Mouse (Mus musculus) neural tube, embryonic 10.5 days (tissue): ENCODE results near the gene Phlpp2.
"Not testable (repeated sequence)": the region's sequence is repeated elsewhere in the genome, so short reads cannot be mapped to it uniquely, and the experiment has no call there.

Experiments
- DNase-seq: peaks from one replicate; pipeline ENCODE4 v3.0.0-alpha.2; 2017; ENCODE audit warnings: low spot score; ENCODE audit errors: extremely low spot score

Phlpp2 gene

DNA sequence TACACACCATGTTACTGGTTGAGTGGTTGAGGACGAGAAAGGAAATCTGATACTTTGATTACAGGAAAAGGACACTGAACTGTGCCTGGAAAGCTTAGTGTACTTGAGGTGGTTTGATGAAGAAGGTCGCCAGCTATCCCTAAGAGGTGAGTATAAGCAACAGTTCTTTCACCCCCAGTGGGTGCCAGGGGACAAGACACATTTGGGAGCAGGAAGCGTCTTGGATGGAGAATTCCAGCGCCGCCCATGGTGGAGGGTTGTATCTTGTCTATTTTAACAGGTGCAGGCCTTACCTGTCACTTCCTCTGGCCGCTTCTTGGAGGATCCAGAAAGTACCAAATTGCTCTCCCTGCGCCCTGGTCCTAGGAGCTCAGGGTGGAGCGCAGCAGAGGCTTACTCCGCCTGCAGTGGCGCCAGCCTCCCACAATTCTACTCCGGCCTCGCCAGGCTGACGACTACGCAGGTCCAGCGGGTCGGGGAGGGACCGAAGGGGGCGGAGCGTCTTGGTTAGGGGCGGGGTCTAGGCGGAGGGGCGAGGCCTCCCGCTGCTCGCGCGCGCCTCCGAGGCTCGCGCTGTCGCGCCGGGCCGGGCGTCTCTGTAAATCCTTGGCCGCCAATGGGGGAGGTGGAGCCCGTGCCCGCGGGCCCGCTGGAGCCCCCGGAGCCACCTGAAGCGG, at the start of gene Phlpp2:
Gene Phlpp2, plus strand, starts transcription at position 540 of the 677 bp plus-strand sequence.
- DNase-seq = peak; percentile 94

DNA sequence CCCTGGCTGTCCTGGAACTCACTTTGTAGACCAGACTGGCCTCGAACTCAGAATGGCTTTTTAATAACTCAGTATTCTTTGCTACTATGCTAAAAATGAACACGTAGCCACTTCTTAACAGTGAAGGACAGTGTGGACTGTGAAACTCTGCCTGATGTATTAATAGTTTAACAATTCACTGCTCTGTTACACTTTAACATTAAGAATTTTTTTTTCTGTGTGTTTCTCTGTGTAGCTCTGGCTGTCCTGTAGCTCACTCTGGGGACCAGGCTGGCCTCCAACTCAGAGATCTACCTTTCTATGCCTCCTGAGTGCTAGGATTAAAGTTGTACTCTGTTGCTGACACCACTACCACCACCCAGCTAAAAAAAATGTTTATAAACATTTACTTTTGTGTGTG, 44.8 kb upstream of the Phlpp2 start:
- DNase-seq = no peak

DNA sequence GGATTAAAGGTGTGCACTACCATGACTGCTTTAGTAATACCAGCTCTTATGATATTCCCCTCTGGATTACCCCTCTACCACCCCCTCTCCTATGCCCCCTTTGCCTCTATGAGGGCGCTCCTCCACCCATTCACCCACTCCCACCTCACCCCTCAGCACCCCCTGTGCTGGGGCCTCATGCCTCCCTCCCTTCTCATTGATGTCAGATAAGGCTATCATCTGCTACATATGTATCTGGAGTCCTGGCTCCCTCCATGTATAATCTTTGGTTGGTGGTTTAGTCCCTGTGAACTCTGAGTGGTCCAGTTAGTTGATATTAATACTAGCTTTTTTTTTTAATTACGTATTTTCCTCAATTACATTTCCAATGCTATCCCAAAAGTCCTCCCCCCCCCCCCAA, 28.5 kb upstream of the Phlpp2 start:
- no peak for DNase-seq

DNA sequence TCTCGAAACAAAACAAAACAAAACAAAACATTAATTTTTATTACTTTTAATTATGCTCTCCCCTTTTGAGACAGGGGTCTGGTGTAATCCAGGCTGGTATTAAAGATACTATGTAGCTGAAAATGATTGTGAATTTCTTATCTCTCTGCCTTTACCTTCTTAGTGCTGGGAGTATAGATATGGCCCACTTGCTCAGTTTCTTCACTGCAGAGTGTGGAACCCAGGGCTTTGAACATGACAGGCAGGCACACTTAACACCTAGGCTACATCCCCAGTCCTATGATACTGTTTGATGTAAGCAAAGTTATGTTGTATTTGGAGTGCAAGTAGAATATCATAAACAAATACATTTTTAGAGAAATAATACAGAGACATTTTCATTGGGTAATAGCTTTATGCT, 25.9 kb upstream of the Phlpp2 start:
- DNase-seq = no peak

DNA sequence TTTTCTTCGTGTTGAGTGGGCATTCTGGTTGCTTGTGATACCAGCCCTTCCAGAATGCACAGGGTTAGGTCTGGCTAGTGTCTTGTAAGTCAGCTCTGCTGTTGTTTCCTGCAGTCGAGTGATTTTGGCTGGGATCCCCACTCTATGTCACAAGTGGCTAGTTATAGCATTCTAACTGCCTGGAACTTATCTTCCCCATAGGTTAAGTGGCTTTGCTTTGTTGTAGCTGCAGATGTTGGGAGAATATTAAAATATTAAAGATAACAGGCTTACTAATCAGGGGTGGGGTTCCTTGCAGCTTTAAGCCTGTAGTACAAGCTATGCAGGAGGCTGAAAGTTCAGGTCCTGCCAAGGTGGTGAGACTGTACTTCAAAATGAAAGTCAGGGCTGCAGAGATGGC, 20.5 kb upstream of the Phlpp2 start:
- no peak for DNase-seq

DNA sequence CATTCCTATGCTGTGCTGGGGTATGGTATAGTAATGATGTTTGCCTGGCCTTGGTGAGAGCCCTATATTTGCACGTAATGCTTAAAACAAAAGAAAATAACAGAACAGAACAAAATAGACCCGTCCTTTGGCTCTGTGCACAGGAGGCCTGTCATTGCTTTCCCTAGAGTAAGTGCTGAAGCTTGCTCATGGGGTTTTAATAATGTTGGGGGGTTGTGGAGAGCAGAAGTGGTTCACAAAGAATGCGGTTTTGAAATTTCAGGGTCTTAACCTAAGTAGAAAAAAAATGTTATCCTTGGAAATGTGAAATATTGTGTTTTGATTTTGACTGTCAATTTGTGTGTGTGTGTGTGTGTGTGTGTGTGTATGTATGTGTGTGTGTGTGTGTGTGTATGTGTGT, 19.4 kb upstream of the Phlpp2 start:
- no peak for DNase-seq

DNA sequence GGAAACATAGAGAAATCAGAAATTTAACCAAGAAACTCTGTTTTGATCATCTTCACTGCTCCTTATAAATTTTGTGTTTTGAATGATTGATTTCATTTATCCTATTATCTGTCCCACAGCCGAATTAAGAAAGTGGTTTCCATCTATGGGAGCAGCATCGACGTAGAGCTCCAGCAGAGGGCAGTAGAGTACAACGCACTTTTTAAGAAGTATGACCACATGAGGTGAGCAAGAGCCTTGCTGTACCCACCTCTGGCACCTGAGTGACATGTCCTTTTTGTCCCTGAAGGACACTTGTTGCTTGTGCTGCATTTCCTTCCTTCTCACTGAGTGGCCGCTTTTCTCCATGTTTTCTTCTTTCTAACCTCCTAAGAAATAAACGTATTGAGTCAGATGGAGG, 14.9 kb upstream of the Phlpp2 start:
- DNase-seq = peak; percentile 35

DNA sequence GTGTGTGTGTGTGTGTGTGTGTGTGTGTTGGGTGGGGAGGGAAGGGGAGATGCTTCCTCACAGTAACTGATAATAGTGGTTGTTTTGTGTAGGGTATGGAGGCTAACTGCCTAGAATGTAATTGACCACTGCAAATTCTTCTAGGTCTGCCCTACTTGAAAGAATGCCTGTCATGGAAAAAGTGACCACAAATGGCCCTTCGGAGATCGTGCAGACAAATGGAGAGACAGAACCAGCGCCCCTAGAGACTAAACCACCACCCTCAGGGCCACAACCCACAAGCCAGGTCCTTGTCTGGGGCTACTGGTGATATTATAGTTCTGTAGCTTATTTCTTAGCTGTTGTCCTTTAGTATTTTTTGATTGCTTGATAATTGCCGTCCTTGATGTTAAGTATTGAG, 13.8 kb upstream of the Phlpp2 start:
- no peak for DNase-seq

DNA sequence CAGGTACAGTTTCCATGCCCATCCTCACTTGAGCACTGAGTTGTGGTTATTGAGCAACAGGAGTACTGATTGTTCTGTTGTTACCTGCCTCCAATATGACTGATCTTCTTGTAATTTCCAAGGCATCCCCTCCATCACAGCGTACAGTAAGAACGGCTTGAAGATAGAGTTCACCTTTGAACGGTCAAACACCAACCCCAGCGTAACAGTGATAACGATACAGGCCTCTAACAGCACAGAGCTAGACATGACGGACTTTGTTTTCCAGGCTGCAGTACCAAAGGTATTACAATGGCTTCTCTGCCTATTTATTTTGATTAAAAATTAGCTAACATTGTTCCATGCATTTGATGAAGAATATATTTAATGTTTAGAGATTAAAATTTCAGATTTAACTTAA, 12.9 kb upstream of the Phlpp2 start:
- DNase-seq = no peak

DNA sequence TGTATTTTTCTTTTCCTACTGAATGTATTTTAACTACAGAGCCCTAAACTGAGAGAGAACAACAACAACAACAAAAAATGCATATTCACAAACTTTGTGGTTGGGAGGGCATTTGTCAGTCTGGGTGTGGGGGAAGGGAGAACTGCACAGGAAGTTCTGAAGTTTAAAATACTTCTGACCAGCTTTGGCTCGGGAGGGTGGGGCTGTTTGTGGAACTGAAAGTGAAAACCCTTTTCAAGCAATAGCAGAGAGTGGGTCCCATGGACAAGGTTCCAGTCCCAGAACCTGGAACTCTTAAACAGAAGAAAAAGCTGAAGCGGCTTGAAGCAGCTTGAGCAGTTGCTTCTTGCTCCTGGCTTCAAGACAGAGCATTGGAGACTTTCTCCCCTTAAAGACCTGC, 4.9 kb upstream of the Phlpp2 start:
- no peak for DNase-seq

DNA sequence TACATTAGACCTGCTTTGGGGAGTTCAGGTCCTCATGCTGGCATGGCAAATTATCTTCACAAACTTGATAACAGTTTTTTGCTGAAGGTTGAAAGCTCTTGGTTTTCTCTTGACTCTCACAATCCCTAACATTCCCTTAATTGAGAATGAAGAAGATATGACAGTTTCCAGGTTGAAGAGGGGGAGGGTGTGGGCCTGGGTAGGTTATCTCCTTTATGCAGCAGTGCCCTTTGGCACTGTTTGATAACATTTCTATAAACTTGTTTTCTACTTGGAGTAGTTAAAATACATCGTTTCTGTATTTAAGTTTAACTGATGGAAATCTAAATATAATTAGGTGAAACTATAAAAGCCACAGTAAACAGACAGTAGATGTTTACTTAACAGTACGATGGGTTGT, 3.5 kb upstream of the Phlpp2 start:
- DNase-seq = no peak

DNA sequence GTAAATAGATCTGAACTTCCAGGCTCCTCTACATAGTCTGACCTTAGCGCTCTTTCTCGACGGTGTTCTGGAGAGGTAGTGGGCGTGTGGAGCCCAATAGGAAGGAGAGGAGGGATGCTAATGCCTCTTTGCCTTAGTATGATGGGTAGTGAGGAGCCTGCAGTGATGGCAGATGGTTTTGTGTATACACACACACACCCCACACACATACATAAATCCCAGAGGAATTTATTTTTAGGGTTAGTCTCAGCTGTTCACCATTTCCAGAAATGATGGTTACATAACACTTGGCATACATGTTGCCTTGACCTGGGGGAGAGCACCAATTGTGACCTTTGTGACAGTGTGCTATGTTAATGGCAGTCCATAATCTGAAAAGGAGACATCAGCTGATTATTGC, 2.8 kb upstream of the Phlpp2 start:
- DNase-seq = no peak

DNA sequence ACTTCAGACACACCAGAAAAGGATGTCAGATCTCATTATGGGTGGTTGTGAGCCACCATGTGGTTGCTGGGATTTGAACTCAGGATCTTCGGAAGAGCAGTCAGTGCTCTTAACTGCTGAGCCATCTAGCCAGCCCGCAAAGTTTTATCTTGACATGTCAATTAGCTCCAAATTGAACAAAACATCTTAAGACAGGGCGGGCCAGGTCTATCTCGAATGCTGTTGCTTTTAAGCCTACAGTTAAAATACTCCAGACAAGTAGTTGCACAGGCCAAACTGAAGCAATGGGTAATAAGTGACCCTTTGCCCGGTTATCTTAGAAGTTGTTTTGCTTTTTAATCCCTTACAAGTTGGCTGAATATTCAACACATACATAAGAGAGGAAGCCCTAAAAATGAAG, 1.7 kb upstream of the Phlpp2 start:
- no peak for DNase-seq

DNA sequence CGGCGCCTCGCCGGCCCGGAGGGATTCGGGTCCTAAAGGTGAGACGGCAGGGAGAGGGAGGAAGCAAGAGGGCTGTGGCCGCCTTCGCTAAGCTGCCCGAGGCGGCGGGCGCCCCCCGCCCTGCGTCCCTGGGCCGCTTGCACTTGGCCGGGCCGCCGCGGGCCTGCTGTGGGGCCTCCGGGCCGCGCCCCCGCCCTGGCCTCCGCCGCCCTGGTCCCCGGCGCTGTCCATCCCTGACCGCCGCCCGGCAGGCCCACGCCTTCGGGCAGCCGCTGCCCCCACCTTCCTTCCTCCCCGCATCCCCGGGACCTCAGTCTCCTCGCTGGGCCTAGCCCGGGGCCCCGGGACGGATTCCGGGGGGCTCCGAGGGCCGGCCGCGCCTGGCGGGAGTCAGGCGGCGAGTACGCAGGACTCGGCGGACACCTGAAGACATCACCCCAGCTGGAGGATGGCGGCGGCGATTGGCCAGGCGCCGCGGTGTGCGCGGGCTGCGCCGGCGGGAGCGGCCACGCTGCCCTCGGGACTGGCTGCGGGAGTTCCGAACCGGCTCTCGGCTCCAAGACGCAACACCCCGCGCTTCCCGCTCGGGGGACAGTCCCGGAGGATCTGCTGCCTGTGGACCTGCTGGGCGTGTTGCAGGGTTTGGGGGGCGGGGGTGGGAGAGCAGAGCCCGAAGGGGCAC, 479 bp downstream of the Phlpp2 start:
- DNase-seq = peak; percentile 81

DNA sequence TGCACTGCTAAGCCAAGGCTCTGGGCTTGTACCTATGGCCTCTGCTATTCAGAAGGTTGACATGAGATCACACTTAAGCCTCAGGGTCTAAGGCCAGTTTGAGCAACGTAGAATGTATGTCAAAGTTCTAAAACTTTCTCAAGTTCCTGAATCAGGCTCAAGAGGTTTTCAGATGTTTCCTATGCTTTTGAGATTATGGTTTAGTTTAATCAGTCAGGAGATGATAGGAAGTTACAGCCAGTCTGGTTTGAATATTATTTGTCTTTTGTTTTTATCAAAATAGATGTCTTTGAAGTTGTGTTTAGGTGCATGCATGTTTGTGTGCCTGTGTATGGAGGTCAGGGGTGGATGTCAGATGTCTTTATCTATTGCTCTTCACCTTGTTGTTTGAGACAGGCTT, 2.7 kb downstream of the Phlpp2 start:
- DNase-seq = no peak

DNA sequence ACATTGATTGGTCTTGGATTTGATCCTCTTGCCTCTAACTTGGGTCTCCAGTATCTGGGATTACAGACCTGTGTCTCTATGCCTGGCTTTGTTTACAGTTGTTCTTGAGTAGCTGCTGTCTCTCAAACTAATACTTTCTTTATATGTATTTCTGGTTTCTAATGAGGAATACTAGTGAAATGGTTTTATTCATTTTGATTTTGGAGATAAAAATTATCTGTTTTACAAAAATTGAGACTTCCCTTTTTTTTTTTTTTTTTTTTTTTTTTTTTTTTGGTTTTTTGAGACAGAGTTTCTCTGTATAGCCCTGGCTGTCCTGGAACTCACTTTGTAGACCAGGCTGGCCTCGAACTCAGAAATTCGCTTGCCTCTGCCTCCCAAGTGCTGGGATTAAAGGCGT, 5.5 kb downstream of the Phlpp2 start:
- not testable (repeated sequence) for DNase-seq

DNA sequence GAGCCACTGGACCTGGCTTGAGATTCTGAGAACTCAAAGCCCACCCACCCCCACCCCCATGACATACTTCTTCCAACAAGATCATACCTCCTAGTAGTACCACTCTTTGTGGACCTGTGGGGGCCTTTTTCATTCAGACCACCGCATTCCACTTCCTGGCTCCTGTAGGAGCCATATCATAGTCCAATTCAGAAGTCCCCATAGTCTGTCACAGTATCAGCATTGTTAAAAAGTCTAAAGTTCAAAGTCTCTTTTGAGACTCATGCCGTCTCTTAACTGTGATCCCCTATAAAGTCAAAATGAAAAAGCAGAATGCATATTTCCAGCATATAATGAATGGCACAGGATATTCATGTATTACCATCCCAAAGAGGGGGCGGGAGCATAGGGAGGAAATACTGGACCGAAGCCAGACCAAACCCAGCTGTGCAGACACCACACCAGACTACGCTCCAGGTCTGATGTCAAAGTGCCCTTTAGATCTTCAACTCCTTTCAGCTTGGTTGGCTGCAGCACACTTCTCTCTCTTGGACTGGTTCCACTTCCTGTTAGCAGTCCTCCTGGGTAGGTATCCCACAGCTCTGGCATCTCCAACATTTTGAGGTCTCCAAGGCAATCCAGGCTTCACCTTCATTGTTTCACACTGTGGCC, 11.8 kb downstream of the Phlpp2 start:
- no peak for DNase-seq

DNA sequence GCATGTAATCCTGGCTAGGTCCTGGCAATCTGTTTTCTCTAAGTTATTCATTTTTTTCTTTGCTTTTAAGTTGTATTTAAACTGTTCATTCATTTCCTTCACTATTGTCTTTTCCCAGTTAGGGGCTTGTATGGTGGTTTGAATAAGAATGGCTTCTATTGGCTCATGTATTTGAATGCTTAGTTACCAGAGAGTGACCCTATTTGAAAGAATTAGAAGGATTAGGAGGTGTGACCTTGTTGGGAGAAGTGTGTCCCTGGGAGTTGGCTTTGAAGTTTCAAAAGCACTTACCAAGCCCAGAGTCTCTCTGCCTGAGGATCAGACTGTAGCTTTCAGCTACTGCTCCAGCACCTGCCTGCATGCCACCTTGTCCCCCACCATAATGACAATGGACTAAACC, 17.0 kb downstream of the Phlpp2 start:
- no peak for DNase-seq

DNA sequence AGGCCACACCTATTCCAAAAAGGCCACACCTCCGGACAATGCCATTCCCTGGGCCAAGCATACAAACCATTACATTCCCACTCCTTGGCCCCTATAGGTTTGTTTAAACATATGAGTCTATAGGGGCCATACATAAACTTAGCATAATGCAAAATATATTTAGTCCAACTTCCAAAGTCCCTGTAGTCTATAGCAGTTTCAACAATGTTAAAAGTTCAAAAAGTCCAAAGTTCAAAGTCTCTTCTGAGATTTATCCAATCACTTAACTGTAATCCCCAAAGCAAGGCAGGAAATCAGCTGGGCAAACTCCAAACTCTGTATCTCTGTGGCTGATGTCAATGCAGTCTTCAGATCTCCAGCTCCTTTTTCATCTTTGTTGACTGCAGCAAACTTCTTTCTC, 20.9 kb downstream of the Phlpp2 start:
- DNase-seq = no peak

DNA sequence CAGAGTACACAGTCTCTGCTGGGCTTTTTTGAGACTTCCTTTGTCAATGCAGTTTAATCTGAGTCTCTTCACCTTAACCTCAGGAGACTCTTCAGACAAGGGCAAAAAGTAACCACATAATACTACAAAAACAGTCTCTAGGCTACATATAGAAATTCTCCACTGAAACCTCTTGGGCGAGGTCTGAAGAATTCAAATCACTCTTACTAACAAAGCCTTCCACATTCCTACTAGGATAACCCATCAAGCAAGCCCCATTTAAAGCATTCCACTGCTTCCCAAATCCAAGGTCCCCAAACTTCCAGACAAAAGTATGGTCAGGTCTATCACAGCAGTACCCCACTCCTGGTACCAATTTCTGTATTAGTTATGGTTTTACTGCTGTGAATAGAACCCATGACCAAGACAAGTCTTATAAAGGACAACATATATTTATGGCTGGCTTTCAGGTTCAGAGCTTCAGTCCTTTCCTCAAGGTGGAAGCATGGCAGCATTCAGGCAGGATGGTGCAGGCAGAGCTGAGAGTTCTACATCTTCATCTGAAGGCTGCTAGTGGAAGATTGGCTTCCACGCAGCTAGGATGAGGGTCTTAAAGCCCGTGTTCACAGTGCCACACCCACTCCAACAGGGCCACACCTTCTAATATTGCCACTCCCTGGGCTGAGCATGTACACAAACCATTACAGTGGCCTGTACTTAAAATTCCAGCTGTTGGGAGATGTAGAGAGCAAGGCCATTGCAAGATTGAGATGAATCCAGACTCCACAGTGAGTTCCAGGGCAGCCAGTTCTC, 22.6 kb downstream of the Phlpp2 start:
- no peak for DNase-seq

DNA sequence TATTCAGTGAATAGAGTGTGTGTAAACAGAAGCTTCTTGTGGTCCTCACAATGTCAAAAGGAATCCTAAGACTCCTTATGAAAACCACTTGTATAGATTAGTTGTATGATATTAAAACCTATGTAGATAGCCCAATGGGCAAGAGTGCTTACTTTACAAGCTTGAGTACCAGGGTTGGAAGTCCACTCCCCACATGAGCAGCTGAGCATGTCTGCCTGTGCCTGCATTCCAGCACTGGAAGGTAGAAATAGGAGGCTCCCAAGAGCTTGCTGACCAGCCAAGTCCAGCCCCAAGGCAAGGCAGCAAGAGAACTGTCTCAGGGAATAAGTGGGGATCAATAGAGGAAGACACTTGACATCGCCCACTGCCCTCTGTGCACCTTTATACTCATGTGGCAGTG, 26.3 kb downstream of the Phlpp2 start:
- no peak for DNase-seq

DNA sequence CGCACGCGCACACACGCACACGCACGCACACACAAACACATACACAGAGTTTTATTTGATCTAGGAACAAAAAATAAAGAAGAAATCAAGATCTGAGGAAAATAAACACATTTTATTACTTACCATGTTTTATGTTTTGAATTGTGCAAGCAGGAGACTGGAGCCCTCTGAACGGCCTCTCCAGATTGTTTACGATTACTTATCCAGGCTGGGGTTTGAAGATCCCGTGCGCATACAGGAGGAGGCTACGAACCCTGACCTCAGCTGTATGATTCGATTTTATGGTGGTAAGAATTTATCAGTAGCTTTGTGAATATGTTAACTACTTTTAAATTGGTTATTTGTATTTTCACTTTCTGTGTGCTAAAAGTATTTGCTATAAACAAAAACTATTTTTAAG, 27.0 kb downstream of the Phlpp2 start:
- DNase-seq = no peak
